Mouse (Mus musculus) stomach, embryonic 14.5 days (tissue): Measurements from ENCODE around the gene Il18rap. TPM values are rescaled to one million over a fixed set of nuclear protein-coding genes. Genes with fewer than 3 reads are reported as not detected.
"Not testable (repeated sequence)": the region's sequence is repeated elsewhere in the genome, so short reads cannot be mapped to it uniquely, and the experiment has no call there.

Experiments used
- ATAC-seq: fragments of 200-750 bp; cut with Nextera tagmentation; 2 replicates; pipeline ENCODE4 v1.8.0; 2017; ENCODE audit warnings: low read depth, moderate TSS enrichment; ENCODE audit not compliant: insufficient number of reproducible peaks, insufficient read depth, low FRiP score
- H3K27ac ChIP-seq: fragments of 300-500 bp; sonication (generic); 2 replicates; pipeline ENCODE4 v1.5.1; 2014; ENCODE audit warnings: mild to moderate bottlenecking, low read length, moderate library complexity, mixed read lengths
- H3K27me3 ChIP-seq: fragments of 300-500 bp; sonication (generic); 2 replicates; pipeline ENCODE4 v1.6.1; 2014; ENCODE audit warnings: low read length, control low read depth, mixed read lengths; ENCODE audit not compliant: control insufficient read depth, insufficient read depth
- H3K36me3 ChIP-seq: fragments of 300-500 bp; sonication (generic); 2 replicates; pipeline ENCODE4 v1.6.1; 2014; ENCODE audit warnings: mild to moderate bottlenecking, control low read depth, low read length, moderate library complexity, mixed read lengths; ENCODE audit not compliant: control insufficient read depth, insufficient read depth
- H3K4me1 ChIP-seq: fragments of 300-500 bp; sonication (generic); 2 replicates; pipeline ENCODE4 v1.6.1; 2014; ENCODE audit warnings: low read length, control low read depth, mixed read lengths; ENCODE audit not compliant: control insufficient read depth, insufficient read depth
- H3K4me2 ChIP-seq: fragments of 300-500 bp; sonication (generic); replicated peaks from 2 replicates; pipeline ENCODE4 v1.6.1; 2014; ENCODE audit warnings: low read depth, low read length, control low read depth
- H3K4me3 ChIP-seq: fragments of 300-500 bp; sonication (generic); 2 replicates; pipeline ENCODE4 v1.5.1; 2014; ENCODE audit warnings: low read depth, low read length, control low read depth
- H3K9ac ChIP-seq: fragments of 300-500 bp; sonication (generic); replicated peaks from 2 replicates; pipeline ENCODE4 v1.6.1; 2014; ENCODE audit warnings: low read depth, mild to moderate bottlenecking, control low read depth, low read length, moderate library complexity, mixed read lengths
- H3K9me3 ChIP-seq: fragments of 300-500 bp; sonication (generic); 2 replicates; pipeline ENCODE4 v1.6.1; 2016; ENCODE audit warnings: low read depth, low read length, control low read depth; ENCODE audit not compliant: control insufficient read depth
- whole genome bisulfite sequencing: fragments of 180-500 bp; shearing (Covaris S2); extraction: QIAGEN DNeasy Blood & Tissue Kit; methylation state at CpG from one replicate; pipeline ENCODE4 v1.1.7; 2014; 5-methylcytosine and 5-hydroxymethylcytosine counted together
- polyA plus RNA-seq: library from polyadenylated mRNA; unstranded; fragments of >200 nt; fragmentation: Nextera tagmentation; extraction: Ambion mirVana; gene quantifications from 2 replicates; pipeline ENCODE4 v1.2.1, GENCODE M21; 2014

The Il18rap gene
- polyA plus RNA-seq, 1 experiment from 2014 or later = 0.43 TPM

GRCm38 (mm10) chr1:40569374-40569773 lies 54.2 kb downstream of the Il18rap start:
- no peak overlapping the region for H3K4me3 ChIP-seq
- no peak overlapping the region for H3K27ac ChIP-seq
- H3K4me1 ChIP-seq = no peaks in the 10 kb centered on the region
- no peaks in the 10 kb centered on the region for H3K27me3 ChIP-seq
- no peaks in the 10 kb centered on the region for H3K36me3 ChIP-seq
- WGBS = 72% methylated on average over 4 of the region's 4 CpGs
- no peak overlapping the region for H3K4me2 ChIP-seq
- ATAC-seq = 0 out of 2 replicates have a peak, but pooled peaks have one; percentile 46
- no peak overlapping the region for H3K9ac ChIP-seq
- H3K9me3 ChIP-seq = no peaks in the 10 kb centered on the region

- no peak within 1 kb of the TSS for H3K4me2 ChIP-seq
- H3K9me3 ChIP-seq = no peaks in the 10 kb centered on the region
- ATAC-seq = no peak
- H3K4me3 ChIP-seq = no peak within 1 kb of the TSS
- H3K27me3 ChIP-seq = no peaks in the 10 kb centered on the region
- no peaks in the 10 kb centered on the region for H3K4me1 ChIP-seq
- no peak within 1 kb of the TSS for H3K27ac ChIP-seq
- no peak within 1 kb of the TSS for H3K9ac ChIP-seq
- 12% methylated on average over 7 of the region's 7 CpGs for WGBS
- H3K36me3 ChIP-seq = no peaks in the 10 kb centered on the region
These were observed 64.6 kb downstream of the Il18rap start, which contains the start of gene Slc9a4 for GRCm38 (mm10) chr1:40579784-40580183. TSS of gene Slc9a4 (plus strand) at chr1:40580081.

GRCm38 (mm10) chr1:40580269-40580668 lies 65.1 kb downstream of the Il18rap start:
- WGBS = 61% methylated on average over 14 of the region's 14 CpGs
- Histone ChIP-seq H3K9ac (no peak overlapping the region), H3K4me3 (no peak overlapping the region), H3K27me3 (no peaks in the 10 kb centered on the region), H3K36me3 (no peaks in the 10 kb centered on the region), H3K27ac (no peak overlapping the region), H3K4me2 (no peak overlapping the region), H3K4me1 (no peaks in the 10 kb centered on the region), H3K9me3 (no peaks in the 10 kb centered on the region)
- no peak for ATAC-seq

- ATAC-seq = no peak
- no peaks in the 10 kb centered on the region for H3K36me3 ChIP-seq
- no peaks in the 10 kb centered on the region for H3K27me3 ChIP-seq
- H3K4me3 ChIP-seq = no peak overlapping the region
- H3K27ac ChIP-seq = no peak overlapping the region
- no peak overlapping the region for H3K4me2 ChIP-seq
- no peaks in the 10 kb centered on the region for H3K9me3 ChIP-seq
- H3K9ac ChIP-seq = no peak overlapping the region
- no peaks in the 10 kb centered on the region for H3K4me1 ChIP-seq
- 83% methylated on average over 5 of the region's 5 CpGs for WGBS
These were observed 71.6 kb downstream of the Il18rap start for GRCm38 (mm10) chr1:40586776-40587175.

GRCm38 (mm10) chr1:40590931-40591330 lies 75.8 kb downstream of the Il18rap start:
- 90% methylated on average over 4 of the region's 4 CpGs for WGBS
- no peak overlapping the region for H3K9ac ChIP-seq
- H3K4me3 ChIP-seq = no peak overlapping the region
- no peaks in the 10 kb centered on the region for H3K4me1 ChIP-seq
- no peaks in the 10 kb centered on the region for H3K9me3 ChIP-seq
- no peak for ATAC-seq
- H3K27ac ChIP-seq = no peak overlapping the region
- H3K36me3 ChIP-seq = no peaks in the 10 kb centered on the region
- H3K27me3 ChIP-seq = no peaks in the 10 kb centered on the region
- no peak overlapping the region for H3K4me2 ChIP-seq

GRCm38 (mm10) chr1:40597822-40598221 lies 82.7 kb downstream of the Il18rap start:
- Histone ChIP-seq H3K4me2 (no peak overlapping the region), H3K4me1 (no peaks in the 10 kb centered on the region), H3K4me3 (no peak overlapping the region), H3K27ac (no peak overlapping the region), H3K27me3 (no peaks in the 10 kb centered on the region), H3K36me3 (no peaks in the 10 kb centered on the region), H3K9ac (no peak overlapping the region), H3K9me3 (no peaks in the 10 kb centered on the region)
- ATAC-seq = no peak
- 59% methylated on average over 5 of the region's 5 CpGs for WGBS

GRCm38 (mm10) chr1:40599661-40600060 lies 84.5 kb downstream of the Il18rap start:
- WGBS = 86% methylated on average over 9 of the region's 9 CpGs
- H3K4me1 ChIP-seq, H3K27me3 ChIP-seq, H3K4me2 ChIP-seq, H3K36me3 ChIP-seq, H3K9ac ChIP-seq, ATAC-seq, H3K27ac ChIP-seq, H3K9me3 ChIP-seq, H3K4me3 ChIP-seq: not testable (repeated sequence)

GRCm38 (mm10) chr1:40600394-40601327 lies 85.5 kb downstream of the Il18rap start:
- no peaks in the 10 kb centered on the region for H3K4me1 ChIP-seq
- H3K9me3 ChIP-seq = no peaks in the 10 kb centered on the region
- no peak overlapping the region for H3K4me2 ChIP-seq
- WGBS = 73% methylated on average over 25 of the region's 25 CpGs
- no peak overlapping the region for H3K9ac ChIP-seq
- H3K27ac ChIP-seq = no peak overlapping the region
- no peaks in the 10 kb centered on the region for H3K27me3 ChIP-seq
- H3K36me3 ChIP-seq = no peaks in the 10 kb centered on the region
- ATAC-seq = no peak
- no peak overlapping the region for H3K4me3 ChIP-seq
